Mouse (Mus musculus) CH12.LX (cell line): ENCODE data around the gene 4931406P16Rik. TPM values are rescaled to one million over a fixed set of nuclear protein-coding genes. Genes with fewer than 3 reads are reported as not detected.

ENCODE experiments used
- DNase-seq: peaks from one replicate; pipeline ENCODE4 v3.0.0-alpha.2; 2013; ENCODE audit errors: extremely low read depth
- H3K27ac ChIP-seq: 2 replicates; pipeline ENCODE4 v1.5.1; 2012; ENCODE audit warnings: low read depth, mild to moderate bottlenecking, control low read depth, moderate library complexity; ENCODE audit not compliant: insufficient read depth
- H3K27me3 ChIP-seq: replicated peaks from 2 replicates; pipeline ENCODE3; 2012; ENCODE audit warnings: inconsistent platforms
- H3K36me3 ChIP-seq, 2 experiments: replicated peaks in 1 of 2; 2 replicates each; pipeline versions ENCODE3 to v1.6.1; 2012; ENCODE audit warnings: inconsistent platforms in 1 of 2, low read length in 1 of 2, mild to moderate bottlenecking in 1 of 2, mixed read lengths in 1 of 2, moderate library complexity in 1 of 2; ENCODE audit not compliant: control insufficient read depth in 1 of 2, insufficient read depth in 1 of 2
- H3K4me1 ChIP-seq, 2 experiments: 2 replicates each; pipeline ENCODE4 v1.6.1; 2012; ENCODE audit warnings: inconsistent platforms in 1 of 2, moderate library complexity in 1 of 2; ENCODE audit not compliant: insufficient read depth in 2 of 2, control insufficient read depth in 1 of 2
- H3K4me2 ChIP-seq: 2 replicates; pipeline ENCODE4 v1.6.1; 2012; ENCODE audit warnings: low read depth, mild to moderate bottlenecking, control low read depth; ENCODE audit not compliant: poor library complexity, insufficient read depth, severe bottlenecking
- H3K4me3 ChIP-seq, 3 experiments: fragments of 150-350 bp in 1 of 3; sonication (generic) in 1 of 3; replicated peaks in 1 of 3; 2 replicates each; pipeline versions ENCODE3 to v1.5.1; 2011 to 2012; ENCODE audit warnings: low read depth in 2 of 3, low read length in 2 of 3, mild to moderate bottlenecking in 2 of 3, moderate library complexity in 2 of 3, control low read depth in 1 of 3, improper control_type of control experiment in 1 of 3, inconsistent platforms in 1 of 3, mixed read lengths in 1 of 3; ENCODE audit not compliant: poor library complexity in 1 of 3
- H3K79me2 ChIP-seq: replicated peaks from 2 replicates; pipeline ENCODE4 v1.6.1; 2012; ENCODE audit warnings: mild to moderate bottlenecking, moderate library complexity; ENCODE audit not compliant: control insufficient read depth, poor library complexity, insufficient read depth, severe bottlenecking; ENCODE audit errors: extremely low read depth
- H3K9ac ChIP-seq: 2 replicates; pipeline ENCODE4 v1.6.1; 2012; ENCODE audit warnings: low read depth, mild to moderate bottlenecking, control low read depth, moderate library complexity; ENCODE audit not compliant: insufficient read depth
- H3K9me3 ChIP-seq: replicated peaks from 2 replicates; pipeline ENCODE3; 2012; ENCODE audit warnings: low read length, inconsistent platforms, mixed read lengths
- BHLHE40 ChIP-seq: IDR thresholded peaks from 2 replicates; pipeline ENCODE4 v1.6.1; 2011; ENCODE audit warnings: mild to moderate bottlenecking, low read depth, low read length, improper control_type of control experiment
- CTCF ChIP-seq, 2 experiments: IDR thresholded peaks in 1 of 2; conservative IDR thresholded peaks in 1 of 2; 2 replicates each; pipeline ENCODE4 v1.5.1; 2011 to 2012; ENCODE audit warnings: low read depth in 2 of 2, low read length in 2 of 2, improper control_type of control experiment in 1 of 2, inconsistent platforms in 1 of 2, mild to moderate bottlenecking in 1 of 2, moderate library complexity in 1 of 2
- EP300 ChIP-seq: IDR thresholded peaks from 2 replicates; pipeline ENCODE4 v1.6.1; 2011; ENCODE audit warnings: low read length, improper control_type of control experiment
- GABPA ChIP-seq: IDR thresholded peaks from 2 replicates; pipeline ENCODE4 v1.6.1; 2012; ENCODE audit warnings: low read depth, low read length, improper control_type of control experiment, inconsistent platforms; ENCODE audit not compliant: insufficient replicate concordance
- HCFC1 ChIP-seq: IDR thresholded peaks from 2 replicates; pipeline ENCODE4 v1.6.1; 2012; ENCODE audit warnings: low read depth, mild to moderate bottlenecking, inconsistent platforms, low read length, improper control_type of control experiment
- IRF4 ChIP-seq: IDR thresholded peaks from 2 replicates; pipeline ENCODE4 v1.6.1; 2014; ENCODE audit warnings: low read depth, mild to moderate bottlenecking, inconsistent platforms, low read length, improper control_type of control experiment
- JUND ChIP-seq: conservative IDR thresholded peaks from 2 replicates; pipeline ENCODE4 v1.6.1; 2011; ENCODE audit warnings: low read depth, low read length, improper control_type of control experiment
- MAFK ChIP-seq: IDR thresholded peaks from 2 replicates; pipeline ENCODE4 v1.6.1; 2011; ENCODE audit warnings: low read length, improper control_type of control experiment; ENCODE audit not compliant: insufficient replicate concordance
- MAX ChIP-seq: IDR thresholded peaks from 2 replicates; pipeline ENCODE4 v1.6.1; 2011; ENCODE audit warnings: low read length, improper control_type of control experiment
- MEF2A ChIP-seq: IDR thresholded peaks from 2 replicates; pipeline ENCODE4 v1.6.1; 2014; ENCODE audit warnings: low read depth, mild to moderate bottlenecking, inconsistent platforms, low read length, improper control_type of control experiment, borderline replicate concordance
- MXI1 ChIP-seq: IDR thresholded peaks from 2 replicates; pipeline ENCODE4 v1.6.1; 2011; ENCODE audit warnings: mild to moderate bottlenecking, low read depth, low read length, improper control_type of control experiment
- MYC ChIP-seq: IDR thresholded peaks from 2 replicates; pipeline ENCODE4 v1.6.1; 2011; ENCODE audit warnings: low read depth, mild to moderate bottlenecking, improper control_type of control experiment, low read length
- NRF1 ChIP-seq: IDR thresholded peaks from 2 replicates; pipeline ENCODE4 v1.6.1; 2014; ENCODE audit warnings: low read depth, mild to moderate bottlenecking, inconsistent platforms, low read length, improper control_type of control experiment, moderate library complexity
- PAX5 ChIP-seq: IDR thresholded peaks from 2 replicates; pipeline ENCODE4 v1.6.1; 2012; ENCODE audit warnings: low read length, inconsistent platforms, mixed read lengths
- POLR2AphosphoS2 ChIP-seq: IDR thresholded peaks from 2 replicates; pipeline ENCODE4 v1.6.1; 2011; ENCODE audit warnings: low read depth, low read length, improper control_type of control experiment
- RAD21 ChIP-seq: IDR thresholded peaks from 2 replicates; pipeline ENCODE4 v1.6.1; 2011; ENCODE audit warnings: low read depth, mild to moderate bottlenecking, low read length, improper control_type of control experiment, moderate library complexity
- TCF12 ChIP-seq: IDR thresholded peaks from 2 replicates; pipeline ENCODE4 v1.6.1; 2014; ENCODE audit warnings: low read depth, mild to moderate bottlenecking, inconsistent platforms, low read length, improper control_type of control experiment
- UBTF ChIP-seq: IDR thresholded peaks from 2 replicates; pipeline ENCODE4 v1.6.1; 2012; ENCODE audit warnings: low read depth, mild to moderate bottlenecking, inconsistent platforms, low read length, improper control_type of control experiment, moderate library complexity
- USF1 ChIP-seq: IDR thresholded peaks from 2 replicates; pipeline ENCODE4 v1.6.1; 2014; ENCODE audit warnings: low read depth, mild to moderate bottlenecking, inconsistent platforms, low read length, improper control_type of control experiment
- USF2 ChIP-seq: conservative IDR thresholded peaks from 2 replicates; pipeline ENCODE4 v1.6.1; 2011; ENCODE audit warnings: low read depth, low read length, improper control_type of control experiment
- ZNF384 ChIP-seq: IDR thresholded peaks from 2 replicates; pipeline ENCODE4 v1.6.1; 2012; ENCODE audit warnings: low read depth, low read length, improper control_type of control experiment, inconsistent platforms
- dilution Hi-C: fragments of 300-500 bp; cut with MboI; formaldehyde crosslinking; loops from 2 replicates; pipeline ENCODE4 v1.14.3; 2020; ENCODE audit warnings: low sequenced_read_pairs; ENCODE audit not compliant: extremely low pct_unique_long_range_greater_than_20kb, extremely low pct_ligation_motif_present
- in situ Hi-C: fragments of 300-500 bp; cut with MboI; formaldehyde crosslinking; loops from 3 replicates; pipeline ENCODE4 v1.14.3; 2019; ENCODE audit warnings: low sequenced_read_pairs, low pct_ligation_motif_present, low pct_unique_long_range_greater_than_20kb, mixed read lengths
- polyA plus RNA-seq: library from polyadenylated mRNA; unstranded; fragments of >175 nt; gene quantifications from 2 replicates; pipeline ENCODE4 v1.2.1, GENCODE M21; 2012; ENCODE audit warnings: low read depth; ENCODE audit not compliant: insufficient read length
- total RNA-seq, 2 experiments: library from RNA; depleted of rRNA; stranded (reverse); fragments of 300-350 nt in 1 of 2; fragments of >200 nt in 1 of 2; gene quantifications; 2 replicates each; pipeline ENCODE4 v1.2.3; 2012 to 2014

4931406P16Rik gene
- total and polyA plus RNA-seq, 3 experiments: 10.0 to 15.6 (median 11.7) TPM

GRCm38 (mm10) chr7:34324857-34325256 is 11.5 kb upstream of the 4931406P16Rik start:
- in situ Hi-C loops: no loop called here
- no peaks in the 10 kb centered on the region for H3K79me2 ChIP-seq
- dilution Hi-C loops: no loop called here

GRCm38 (mm10) chr7:34324005-34324404 is 10.7 kb upstream of the 4931406P16Rik start:
- Histone ChIP-seq H3K36me3 (no peaks in the 10 kb centered on the region), H3K9me3 (peaks cover 6% of the 10 kb centered on the region), H3K4me3 (no peak overlapping the region), H3K27ac (no peak overlapping the region), H3K9ac (no peak overlapping the region), H3K4me1 (peaks cover 11 to 34% of the 10 kb centered on the region in 2 experiments; a peak in 3 of 4 replicates), H3K4me2 (no peak overlapping the region), H3K79me2 (no peaks in the 10 kb centered on the region), H3K27me3 (no peaks in the 10 kb centered on the region)
- TF ChIP-seq RAD21 (no peak), HCFC1 (no peak), EP300 (no peak), JUND (no peak), PAX5 (no peak), MAX (no peak), MEF2A (no peak), IRF4 (no peak), CTCF (conservative IDR thresholded peaks at IDR 0.05 in 1 of 2, IDR thresholded peaks at IDR 0.05 in 1 of 2; ENCODE audit: low read depth in 2 of 2, low read length in 2 of 2) (no peak)
- no peak for DNase-seq
- dilution Hi-C loops: no loop called here
- in situ Hi-C loops: no loop called here

More at GRCm38 (mm10) chr7:34324857-34325256, 11.5 kb upstream of the 4931406P16Rik start:
- no peak overlapping the region for H3K4me2 ChIP-seq
- H3K27ac ChIP-seq: no peak overlapping the region
- H3K9me3 ChIP-seq: peaks cover 6% of the 10 kb centered on the region
- no peak overlapping the region for H3K9ac ChIP-seq
- H3K4me3 ChIP-seq: no peak overlapping the region
- TF ChIP-seq EP300 (no peak), HCFC1 (no peak), MAFK (no peak), NRF1 (no peak), UBTF (no peak), MXI1 (no peak), ZNF384 (no peak), MAX (no peak), USF2 (no peak), TCF12 (no peak), POLR2AphosphoS2 (no peak), BHLHE40 (no peak), USF1 (no peak), JUND (no peak), MYC (no peak), GABPA (no peak)
- TF ChIP-seq, all 38 proteins: peak for 0
- Histone ChIP-seq H3K4me1 (peaks cover 11 to 34% of the 10 kb centered on the region in 2 experiments; a peak in 3 of 4 replicates), H3K36me3 (no peaks in the 10 kb centered on the region), H3K27me3 (no peaks in the 10 kb centered on the region)
- no peak for DNase-seq
